Mouse (Mus musculus): ENCODE data around the gene Atp1b4. TPM values are rescaled to one million over a fixed set of nuclear protein-coding genes. Genes with fewer than 3 reads are reported as not detected.
A peak's percentile ranks its signal among the peaks of the same experiment; 100 is the strongest.

The Atp1b4 gene
- total RNA-seq (2014; rRNA removed) (not detected in 2 replicates), polyA plus RNA-seq (2012; rRNA removed) (not detected in 2 replicates)

- WGBS = 91% methylated on average over 8 of the region's 8 CpGs
- Histone ChIP-seq H3K4me3 (ENCODE audit: insufficient read depth, low read depth, low read length) (no peak within 1 kb of the TSS), H3K9ac (ENCODE audit: low read depth, low read length) (no peak within 1 kb of the TSS), H3K79me2 (ENCODE audit: control insufficient read depth, insufficient read depth, low read length) (no peaks in the 10 kb centered on the region), H3K27me3 (ENCODE audit: control insufficient read depth, insufficient read depth, low read length) (no peaks in the 10 kb centered on the region), H3K36me3 (ENCODE audit: control insufficient read depth, insufficient read depth, low read length) (no peaks in the 10 kb centered on the region), H3K27ac (replicated peaks; ENCODE audit: insufficient read depth, low read depth, low read length) (no peak within 1 kb of the TSS), H3K4me1 (ENCODE audit: control insufficient read depth, insufficient read depth, low read length) (no peaks in the 10 kb centered on the region)
- TF ChIP-seq CTCF (IDR thresholded peaks at IDR 0.05; ENCODE audit: low read depth, low read length) (no peak), POLR2A (IDR thresholded peaks at IDR 0.05; ENCODE audit: extremely low read depth, insufficient read depth, low read length) (no peak)
- no peak for DNase-seq (ENCODE audit: extremely low read depth, low read depth, low spot score)
Observed at GRCm38 (mm10) chrX:38315884-38316283, at the start of gene Atp1b4. Atp1b4 (plus strand) TSS chrX:38316184.

GRCm38 (mm10) chrX:38308597-38308996, 7.4 kb upstream of the Atp1b4 start:
- Histone ChIP-seq H3K27ac (replicated peaks; ENCODE audit: insufficient read depth, low read depth, low read length) (no peak overlapping the region), H3K4me3 (ENCODE audit: insufficient read depth, low read depth, low read length) (no peak overlapping the region), H3K9ac (ENCODE audit: low read depth, low read length) (no peak overlapping the region), H3K27me3 (ENCODE audit: control insufficient read depth, insufficient read depth, low read length) (no peaks in the 10 kb centered on the region), H3K79me2 (ENCODE audit: control insufficient read depth, insufficient read depth, low read length) (no peaks in the 10 kb centered on the region), H3K36me3 (ENCODE audit: control insufficient read depth, insufficient read depth, low read length) (no peaks in the 10 kb centered on the region), H3K4me1 (ENCODE audit: control insufficient read depth, insufficient read depth, low read length) (no peaks in the 10 kb centered on the region)
- 71% methylated on average over 4 of the region's 4 CpGs for WGBS
- DNase-seq (ENCODE audit: extremely low read depth, low read depth, low spot score) = peak; percentile 51
- no peak for TF ChIP-seq POLR2A (IDR thresholded peaks at IDR 0.05; ENCODE audit: extremely low read depth, insufficient read depth, low read length)
- no peak for TF ChIP-seq CTCF (IDR thresholded peaks at IDR 0.05; ENCODE audit: low read depth, low read length)

- Histone ChIP-seq H3K36me3 (ENCODE audit: control insufficient read depth, insufficient read depth, low read length) (no peaks in the 10 kb centered on the region), H3K4me3 (ENCODE audit: insufficient read depth, low read depth, low read length) (no peak overlapping the region), H3K79me2 (ENCODE audit: control insufficient read depth, insufficient read depth, low read length) (no peaks in the 10 kb centered on the region), H3K4me1 (ENCODE audit: control insufficient read depth, insufficient read depth, low read length) (no peaks in the 10 kb centered on the region), H3K27ac (replicated peaks; ENCODE audit: insufficient read depth, low read depth, low read length) (no peak overlapping the region), H3K27me3 (ENCODE audit: control insufficient read depth, insufficient read depth, low read length) (no peaks in the 10 kb centered on the region), H3K9ac (ENCODE audit: low read depth, low read length) (no peak overlapping the region)
- WGBS = 83% methylated on average over 2 of the region's 2 CpGs
- no peak for DNase-seq (ENCODE audit: extremely low read depth, low read depth, low spot score)
- TF ChIP-seq POLR2A (IDR thresholded peaks at IDR 0.05; ENCODE audit: extremely low read depth, insufficient read depth, low read length) = no peak
- no peak for TF ChIP-seq CTCF (IDR thresholded peaks at IDR 0.05; ENCODE audit: low read depth, low read length)
Observed at GRCm38 (mm10) chrX:38311054-38311453, 4.9 kb upstream of the Atp1b4 start.

DNA sequence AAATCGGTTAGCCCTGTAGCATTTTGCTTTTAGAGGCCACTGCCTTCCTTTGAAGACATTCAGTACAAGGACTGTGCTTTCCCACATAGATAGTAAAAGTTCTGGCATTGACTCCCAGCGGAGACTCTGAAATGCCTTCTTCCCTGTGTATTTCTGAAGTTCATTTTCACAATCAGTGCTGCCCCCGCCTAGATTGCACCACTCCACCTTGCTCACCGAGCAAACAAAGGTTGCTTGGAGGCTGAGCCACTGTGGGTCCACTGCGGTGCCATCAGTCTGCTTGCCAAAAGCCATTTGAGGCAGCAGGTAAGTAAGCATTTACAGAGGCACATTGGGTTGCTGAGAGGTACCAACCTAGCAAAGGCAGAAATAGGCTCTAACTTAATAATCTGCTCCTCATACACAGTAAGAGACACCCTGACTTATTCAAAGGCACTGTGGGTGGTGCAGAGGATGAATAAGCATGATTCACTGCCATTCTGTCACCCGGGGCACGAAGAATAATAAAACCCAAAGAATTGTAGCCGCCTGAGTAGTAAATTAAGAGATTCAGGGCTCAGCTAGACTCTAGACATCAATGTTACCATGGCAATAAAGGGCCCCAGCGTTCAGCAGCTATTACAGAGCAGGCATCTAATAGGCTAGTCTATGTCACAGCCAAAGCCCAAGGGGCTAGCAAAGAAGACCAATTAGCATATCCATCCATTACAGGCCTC, 2.9 kb upstream of the Atp1b4 start:
- DNase-seq (ENCODE audit: extremely low read depth, low read depth, low spot score) = peak; percentile 58
- Histone ChIP-seq H3K27me3 (ENCODE audit: control insufficient read depth, insufficient read depth, low read length) (no peaks in the 10 kb centered on the region), H3K79me2 (ENCODE audit: control insufficient read depth, insufficient read depth, low read length) (no peaks in the 10 kb centered on the region), H3K9ac (ENCODE audit: low read depth, low read length) (no peak overlapping the region), H3K4me3 (ENCODE audit: insufficient read depth, low read depth, low read length) (no peak overlapping the region), H3K4me1 (ENCODE audit: control insufficient read depth, insufficient read depth, low read length) (no peaks in the 10 kb centered on the region), H3K27ac (replicated peaks; ENCODE audit: insufficient read depth, low read depth, low read length) (no peak overlapping the region), H3K36me3 (ENCODE audit: control insufficient read depth, insufficient read depth, low read length) (no peaks in the 10 kb centered on the region)
- WGBS = 61% methylated on average over 9 of the region's 9 CpGs
- TF ChIP-seq CTCF (IDR thresholded peaks at IDR 0.05; ENCODE audit: low read depth, low read length) (no peak), POLR2A (IDR thresholded peaks at IDR 0.05; ENCODE audit: extremely low read depth, insufficient read depth, low read length) (no peak)

- no peaks in the 10 kb centered on the region for H3K4me1 ChIP-seq (ENCODE audit: control insufficient read depth, insufficient read depth, low read length)
- 91% methylated on average over 6 of the region's 6 CpGs for WGBS
- H3K79me2 ChIP-seq (ENCODE audit: control insufficient read depth, insufficient read depth, low read length) = no peaks in the 10 kb centered on the region
- TF ChIP-seq POLR2A (IDR thresholded peaks at IDR 0.05; ENCODE audit: extremely low read depth, insufficient read depth, low read length) (no peak), CTCF (IDR thresholded peaks at IDR 0.05; ENCODE audit: low read depth, low read length) (no peak)
- H3K36me3 ChIP-seq (ENCODE audit: control insufficient read depth, insufficient read depth, low read length) = no peaks in the 10 kb centered on the region
- no peaks in the 10 kb centered on the region for H3K27me3 ChIP-seq (ENCODE audit: control insufficient read depth, insufficient read depth, low read length)
- no peak overlapping the region for H3K9ac ChIP-seq (ENCODE audit: low read depth, low read length)
- H3K27ac ChIP-seq (replicated peaks; ENCODE audit: insufficient read depth, low read depth, low read length) = no peak overlapping the region
- no peak for DNase-seq (ENCODE audit: extremely low read depth, low read depth, low spot score)
- no peak overlapping the region for H3K4me3 ChIP-seq (ENCODE audit: insufficient read depth, low read depth, low read length)
Observed at GRCm38 (mm10) chrX:38313626-38314210, 2.3 kb upstream of the Atp1b4 start.
